Mouse (Mus musculus) liver, embryonic 11.5 days (tissue): ENCODE results near the gene H2afy2. TPM values are rescaled to one million over a fixed set of nuclear protein-coding genes. Genes with fewer than 3 reads are reported as not detected.

ENCODE experiments used
- ATAC-seq: fragments of 200-750 bp; cut with Nextera tagmentation; replicated peaks from 2 replicates; pipeline ENCODE4 v1.8.0; 2017; ENCODE audit warnings: moderate number of reproducible peaks, mild to moderate bottlenecking, moderate TSS enrichment, moderate library complexity; ENCODE audit not compliant: low FRiP score
- DNase-seq: peaks from one replicate; pipeline ENCODE4 v3.0.0-alpha.2; 2017; ENCODE audit warnings: low spot score
- H3K27ac ChIP-seq: fragments of 300-500 bp; sonication (generic); 2 replicates; pipeline ENCODE4 v1.5.1; 2014; ENCODE audit warnings: mild to moderate bottlenecking, low read depth, low read length, control low read depth
- H3K27me3 ChIP-seq: fragments of 300-500 bp; sonication (generic); replicated peaks from 2 replicates; pipeline ENCODE4 v1.6.1; 2014; ENCODE audit warnings: low read length, mixed read lengths; ENCODE audit not compliant: control insufficient read depth, insufficient read depth
- H3K36me3 ChIP-seq: fragments of 300-500 bp; sonication (generic); 2 replicates; pipeline ENCODE4 v1.6.1; 2014; ENCODE audit warnings: mild to moderate bottlenecking, low read length, moderate library complexity, mixed read lengths; ENCODE audit not compliant: control insufficient read depth, insufficient read depth
- H3K4me1 ChIP-seq: fragments of 300-500 bp; sonication (generic); replicated peaks from 2 replicates; pipeline ENCODE4 v1.6.1; 2014; ENCODE audit warnings: low read length, mixed read lengths; ENCODE audit not compliant: control insufficient read depth, insufficient read depth
- H3K4me2 ChIP-seq: fragments of 300-500 bp; sonication (generic); 2 replicates; pipeline ENCODE4 v1.6.1; 2014; ENCODE audit warnings: mild to moderate bottlenecking, control low read depth, moderate library complexity
- H3K4me3 ChIP-seq: fragments of 300-500 bp; sonication (generic); 2 replicates; pipeline ENCODE4 v1.5.1; 2014; ENCODE audit warnings: low read depth, low read length, control low read depth
- H3K9ac ChIP-seq: fragments of 300-500 bp; sonication (generic); 2 replicates; pipeline ENCODE4 v1.6.1; 2014; ENCODE audit warnings: low read depth, low read length, control low read depth
- H3K9me3 ChIP-seq: fragments of 300-500 bp; sonication (generic); 2 replicates; pipeline ENCODE4 v1.6.1; 2016; ENCODE audit warnings: low read length, inconsistent platforms, mixed read lengths; ENCODE audit not compliant: control insufficient read depth
- WGBS: fragments of 180-500 bp; shearing (Covaris S2); extraction: QIAGEN DNeasy Blood & Tissue Kit; methylation state at CpG from one replicate; pipeline ENCODE4 v1.1.7; 2014; 5-methylcytosine and 5-hydroxymethylcytosine counted together
- polyA plus RNA-seq: library from polyadenylated mRNA; unstranded; fragments of >200 nt; fragmentation: Nextera tagmentation; extraction: Ambion mirVana; gene quantifications from 2 replicates; pipeline ENCODE4 v1.2.1, GENCODE M21; 2014

Gene H2afy2
- polyA plus RNA-seq, 1 experiment from 2014 or later = 43.8 TPM

DNA sequence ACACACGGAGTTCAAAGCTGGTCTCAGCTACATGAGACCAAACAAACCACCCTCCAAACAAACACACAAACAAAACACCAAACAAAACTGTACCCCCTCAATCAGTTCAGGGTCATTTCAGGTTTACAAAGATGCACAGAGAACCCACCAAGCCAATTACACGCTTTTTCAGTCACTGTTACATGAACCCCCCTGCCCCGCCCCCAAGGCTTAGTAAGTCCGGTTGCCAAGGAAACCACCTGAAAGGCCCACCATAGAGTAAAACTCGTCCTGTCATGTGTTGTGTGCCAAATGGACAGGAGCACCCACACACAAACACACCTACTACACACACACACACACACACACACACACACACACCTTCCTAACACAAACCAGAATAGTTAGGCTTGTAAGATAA lies 18.4 kb downstream of the H2afy2 start:
- no peak for DNase-seq
- ATAC-seq = no peak
- no peaks in the 10 kb centered on the region for H3K4me1 ChIP-seq

DNA sequence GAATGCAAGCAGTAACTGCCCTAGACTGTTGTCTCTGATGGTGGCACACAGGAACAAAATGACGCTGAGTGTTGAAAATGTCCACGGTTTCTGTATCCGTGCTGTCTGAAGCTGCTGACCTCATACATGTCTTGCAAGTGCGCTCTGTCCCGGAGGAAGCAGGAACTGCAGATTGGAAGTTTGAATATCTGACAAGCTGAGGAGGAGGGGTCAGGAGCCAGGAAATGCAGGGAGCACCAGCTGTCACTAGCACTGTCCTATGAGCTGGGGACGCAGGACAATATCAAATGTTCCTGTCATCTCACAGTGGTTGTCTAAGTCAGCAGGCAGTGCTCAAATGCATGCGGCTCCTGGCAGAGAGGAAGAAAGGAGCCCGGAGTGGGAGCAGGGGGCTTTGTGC lies 19.3 kb downstream of the H2afy2 start:
- Histone ChIP-seq H3K4me1 (no peaks in the 10 kb centered on the region), H3K36me3 (no peaks in the 10 kb centered on the region), H3K27me3 (no peaks in the 10 kb centered on the region), H3K9ac (no peak overlapping the region), H3K27ac (no peak overlapping the region), H3K4me3 (no peak overlapping the region), H3K9me3 (no peaks in the 10 kb centered on the region), H3K4me2 (no peak overlapping the region)
- WGBS = 72% methylated on average over 8 of the region's 8 CpGs
- DNase-seq (no peak), ATAC-seq (no peak)

More for the DNA sequence above, 18.4 kb downstream of the H2afy2 start:
- no peak overlapping the region for H3K4me2 ChIP-seq
- H3K27ac ChIP-seq = no peak overlapping the region
- WGBS = 78% methylated on average over 5 of the region's 5 CpGs
- H3K9me3 ChIP-seq = no peaks in the 10 kb centered on the region
- no peak overlapping the region for H3K9ac ChIP-seq
- no peaks in the 10 kb centered on the region for H3K36me3 ChIP-seq
- H3K4me3 ChIP-seq = no peak overlapping the region
- H3K27me3 ChIP-seq = no peaks in the 10 kb centered on the region

DNA sequence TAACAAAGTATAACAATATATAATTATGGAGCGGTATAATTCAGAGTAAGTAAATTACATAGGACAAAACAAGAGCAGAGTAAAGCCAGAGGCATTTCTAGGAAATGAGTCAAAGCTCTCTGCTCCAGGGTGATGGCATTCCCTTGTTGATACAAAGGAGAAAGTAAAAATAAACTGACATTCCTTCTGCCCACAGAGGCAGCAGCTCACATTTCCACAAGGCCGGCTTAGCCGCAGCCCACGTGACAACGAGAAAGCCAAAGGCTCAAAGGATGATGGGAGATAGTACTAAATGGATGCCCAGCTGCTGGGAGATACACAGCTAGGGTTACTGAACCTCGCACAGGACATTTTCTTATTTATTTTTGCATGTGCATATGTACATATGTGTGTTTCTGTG lies 24.1 kb downstream of the H2afy2 start:
- DNase-seq (no peak), ATAC-seq (no peak)
- Histone ChIP-seq H3K36me3 (no peaks in the 10 kb centered on the region), H3K4me1 (no peaks in the 10 kb centered on the region), H3K27me3 (no peaks in the 10 kb centered on the region), H3K4me3 (no peak overlapping the region), H3K4me2 (no peak overlapping the region), H3K9me3 (no peaks in the 10 kb centered on the region), H3K9ac (no peak overlapping the region), H3K27ac (no peak overlapping the region)
- WGBS = 49% methylated on average over 6 of the region's 6 CpGs

DNA sequence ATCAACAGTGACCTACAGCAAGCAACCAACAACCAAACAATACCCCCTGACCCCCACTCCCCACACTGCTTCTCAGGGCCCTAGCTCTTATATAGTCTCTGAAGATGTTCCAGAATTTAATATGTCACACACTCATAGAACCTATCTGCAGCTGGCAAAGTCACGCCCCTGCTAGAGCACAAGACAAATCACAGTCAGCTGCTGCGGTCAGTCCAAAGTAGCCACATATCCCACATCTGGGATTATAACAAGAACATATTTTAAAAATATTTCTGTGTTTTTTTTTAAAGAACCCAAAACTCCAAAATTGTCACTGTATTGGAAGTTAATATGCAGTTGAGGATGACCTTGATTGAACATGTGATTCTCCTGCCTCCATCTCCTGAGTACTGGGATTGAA lies 25.0 kb downstream of the H2afy2 start:
- no peaks in the 10 kb centered on the region for H3K4me1 ChIP-seq
- DNase-seq (no peak), ATAC-seq (no peak)
- no peaks in the 10 kb centered on the region for H3K9me3 ChIP-seq
- no peak overlapping the region for H3K4me3 ChIP-seq
- H3K36me3 ChIP-seq = no peaks in the 10 kb centered on the region
- no peak overlapping the region for H3K4me2 ChIP-seq
- H3K27ac ChIP-seq = no peak overlapping the region
- 88% methylated on average over 2 of the region's 2 CpGs for WGBS
- H3K9ac ChIP-seq = no peak overlapping the region
- no peaks in the 10 kb centered on the region for H3K27me3 ChIP-seq

DNA sequence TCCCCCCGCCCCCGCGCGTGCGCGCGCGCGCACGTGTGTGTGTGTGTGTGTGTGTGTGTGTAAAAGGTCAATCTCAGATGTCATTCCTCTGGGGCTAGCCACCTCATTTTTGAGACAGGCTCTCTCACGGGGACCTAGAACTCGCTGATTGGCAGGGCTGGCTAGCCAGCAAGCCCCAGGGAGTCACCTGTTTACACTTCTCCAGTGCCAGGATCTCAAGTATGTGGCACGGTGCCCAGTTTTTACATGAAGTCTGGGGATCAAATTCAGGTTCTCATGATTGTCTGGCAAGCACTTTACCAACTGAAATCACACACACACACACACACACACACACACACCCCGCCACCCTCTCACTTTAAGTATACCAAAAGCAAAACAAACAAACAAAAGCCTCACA lies 26.9 kb downstream of the H2afy2 start:
- ATAC-seq (no peak), DNase-seq (no peak)
- Histone ChIP-seq H3K9me3 (no peaks in the 10 kb centered on the region), H3K9ac (no peak overlapping the region), H3K4me1 (no peaks in the 10 kb centered on the region), H3K27ac (no peak overlapping the region), H3K36me3 (no peaks in the 10 kb centered on the region), H3K4me3 (no peak overlapping the region), H3K4me2 (no peak overlapping the region), H3K27me3 (no peaks in the 10 kb centered on the region)
- 92% methylated on average over 14 of the region's 14 CpGs for WGBS

DNA sequence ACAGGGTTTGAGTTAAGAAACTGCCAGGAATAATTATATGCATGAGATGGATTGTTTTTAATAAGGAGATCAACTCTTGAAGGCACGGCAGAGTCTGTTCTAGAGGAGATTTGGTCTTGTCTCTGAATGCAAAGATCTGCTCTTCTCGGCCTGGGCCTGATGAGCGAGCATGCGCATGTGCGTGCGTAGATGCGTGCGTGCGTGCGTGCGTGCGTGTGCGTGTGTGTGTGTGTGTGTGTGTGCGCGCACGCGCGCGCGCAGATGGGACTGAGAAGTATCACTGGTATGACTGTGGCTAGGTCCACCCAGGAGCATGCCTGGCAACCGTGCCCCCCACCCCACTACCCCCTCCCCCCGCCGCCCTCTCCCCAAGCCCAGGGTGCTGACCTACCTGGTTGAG lies 30.9 kb downstream of the H2afy2 start:
- 94% methylated on average over 23 of the region's 23 CpGs for WGBS
- Histone ChIP-seq H3K36me3 (no peaks in the 10 kb centered on the region), H3K27ac (no peak overlapping the region), H3K9me3 (no peaks in the 10 kb centered on the region), H3K4me3 (no peak overlapping the region), H3K9ac (no peak overlapping the region), H3K4me2 (no peak overlapping the region), H3K4me1 (no peaks in the 10 kb centered on the region), H3K27me3 (no peaks in the 10 kb centered on the region)
- DNase-seq = no peak
- ATAC-seq = no peak

DNA sequence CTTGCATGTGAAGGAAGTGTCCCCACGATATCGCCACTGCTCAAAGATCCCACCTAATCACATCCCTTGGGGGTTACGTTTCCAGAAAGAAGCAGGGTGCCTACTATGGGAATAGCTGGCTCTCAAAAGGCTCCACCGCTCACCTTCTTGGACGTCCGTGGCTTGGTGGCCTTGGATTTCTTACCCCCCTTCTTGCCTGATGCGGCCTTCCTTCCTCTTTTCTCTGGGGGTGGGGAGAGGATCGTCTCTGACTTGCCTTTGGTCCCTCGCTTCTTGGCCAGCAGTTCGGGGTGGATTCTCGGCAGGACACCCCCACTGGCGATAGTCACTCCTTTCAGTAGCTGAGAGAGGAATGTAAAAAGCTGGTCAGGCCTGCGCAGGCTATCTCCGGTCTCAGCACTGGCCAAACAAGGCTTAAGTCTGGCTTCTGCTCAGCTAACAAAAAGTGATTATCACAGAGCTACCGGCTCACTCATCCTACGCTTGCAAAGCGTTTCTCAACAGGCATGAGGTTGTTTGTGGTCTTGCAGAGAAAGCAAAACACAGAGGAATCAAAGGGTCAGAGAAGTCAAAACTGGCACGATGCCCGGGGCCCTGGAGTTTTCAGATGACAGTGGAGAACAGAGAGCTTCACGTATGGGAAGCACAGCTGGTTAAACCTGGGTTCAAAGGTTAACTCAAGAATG lies 32.3 kb downstream of the H2afy2 start:
- WGBS = 68% methylated on average over 20 of the region's 20 CpGs
- Histone ChIP-seq H3K4me1 (no peaks in the 10 kb centered on the region), H3K9me3 (no peaks in the 10 kb centered on the region), H3K27me3 (no peaks in the 10 kb centered on the region), H3K27ac (no peak overlapping the region), H3K4me3 (no peak overlapping the region), H3K4me2 (no peak overlapping the region), H3K9ac (no peak overlapping the region), H3K36me3 (no peaks in the 10 kb centered on the region)
- no peak for DNase-seq
- ATAC-seq = no peak

DNA sequence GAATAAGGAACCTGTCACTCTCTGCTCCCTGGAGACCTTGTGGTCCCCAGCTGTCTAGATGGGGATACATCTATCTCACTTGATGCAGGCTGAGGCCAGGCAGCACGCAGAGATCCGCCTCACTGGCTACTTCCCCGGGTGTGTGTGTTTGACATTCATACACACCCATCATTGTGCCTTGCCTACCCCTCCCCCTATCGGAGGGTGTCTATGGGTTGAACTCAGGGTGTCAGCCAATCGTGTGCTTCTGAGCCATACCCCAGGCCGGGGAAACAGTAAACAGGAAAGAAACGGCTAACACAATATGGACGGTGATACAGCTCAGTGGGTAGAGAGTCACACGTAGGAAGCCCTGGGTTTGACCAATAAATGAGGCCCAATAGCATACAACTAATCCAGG lies 33.9 kb downstream of the H2afy2 start:
- Histone ChIP-seq H3K36me3 (peaks cover 7% of the 10 kb centered on the region; the same call in 1 of the 2 replicates), H3K9me3 (0 out of 2 replicates have a peak, but pooled peaks cover 2% of the 10 kb centered on the region)

DNA sequence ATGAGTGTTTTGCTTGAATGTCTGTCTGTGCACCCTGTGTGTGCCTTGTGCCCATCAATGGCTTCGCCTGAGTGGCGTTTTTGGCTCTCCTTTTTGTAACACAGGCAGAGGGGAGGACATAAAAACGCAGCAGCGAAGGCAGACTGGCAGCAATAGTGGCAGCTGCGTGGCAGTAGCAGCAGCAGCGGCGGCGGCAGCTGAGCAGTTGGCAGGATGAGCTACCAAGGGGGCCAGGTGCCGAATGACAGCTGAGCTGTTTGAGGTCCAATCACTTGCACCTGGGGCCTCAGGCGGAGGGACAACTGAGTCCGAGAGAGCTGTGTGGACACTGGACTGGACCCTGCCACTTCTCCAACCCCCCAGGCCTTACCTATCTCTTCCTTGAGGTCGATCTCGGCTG lies 36.6 kb downstream of the H2afy2 start:
- ATAC-seq (no peak), DNase-seq (no peak)
- H3K27me3 ChIP-seq = no peaks in the 10 kb centered on the region
- H3K27ac ChIP-seq = no peak overlapping the region
- peaks cover 14% of the 10 kb centered on the region for H3K36me3 ChIP-seq
- H3K4me3 ChIP-seq = no peak overlapping the region
- 0 out of 2 replicates have a peak, but pooled peaks cover 2% of the 10 kb centered on the region for H3K9me3 ChIP-seq
- no peak overlapping the region for H3K4me2 ChIP-seq
- 90% methylated on average over 13 of the region's 13 CpGs for WGBS
- no peaks in the 10 kb centered on the region for H3K4me1 ChIP-seq
- H3K9ac ChIP-seq = no peak overlapping the region

More for the DNA sequence above, 33.9 kb downstream of the H2afy2 start:
- WGBS = 76% methylated on average over 9 of the region's 9 CpGs
- DNase-seq = no peak
- H3K4me2 ChIP-seq = no peak overlapping the region
- ATAC-seq = no peak
- no peak overlapping the region for H3K4me3 ChIP-seq
- no peak overlapping the region for H3K27ac ChIP-seq
- H3K27me3 ChIP-seq = no peaks in the 10 kb centered on the region
- no peaks in the 10 kb centered on the region for H3K4me1 ChIP-seq
- no peak overlapping the region for H3K9ac ChIP-seq
